In the genomic region with DNA sequence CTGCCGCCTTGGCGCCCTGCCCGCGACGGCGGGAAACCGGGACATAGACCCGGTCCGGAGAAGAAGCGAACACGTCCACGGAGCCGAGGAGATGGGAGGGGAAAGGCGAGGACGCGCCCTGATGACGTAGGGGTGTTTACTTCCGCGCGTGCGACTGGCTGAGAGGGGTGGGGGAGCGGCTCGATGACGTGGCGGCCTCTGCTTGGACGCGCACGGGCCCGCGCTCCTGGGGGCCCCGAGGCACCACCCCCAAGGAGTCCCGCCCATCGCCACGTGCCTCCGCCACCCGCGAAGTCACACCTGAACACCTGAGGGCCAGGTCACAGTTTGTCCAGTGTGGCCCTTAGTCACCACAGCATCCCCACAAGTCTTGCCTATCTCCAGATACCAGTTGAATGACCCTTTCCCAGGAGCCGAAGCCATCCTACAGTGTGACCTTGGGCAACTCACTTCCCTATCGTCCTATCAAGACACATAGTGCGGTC, we compare ENCODE assay signal across 8 mouse cellular contexts. TPM values are rescaled to one million over a fixed set of nuclear protein-coding genes. Genes with fewer than 3 reads are reported as not detected.
A peak's percentile ranks its signal among the peaks of the same experiment; 100 is the strongest.
DNase-seq lines count a peak whose midpoint lies in the region; ATAC-seq and TF ChIP-seq lines count a peak whose summit lies in the region.

A gene (minus strand): TSS at position 242 of the 485 bp plus-strand sequence.

- H3K4me1 ChIP-seq in G1E (ENCODE audit: insufficient read depth, low read depth, low read length): peaks cover 17% of the 10 kb centered on the region
- H3K4me1 ChIP-seq in forebrain, postnatal 0 days (ENCODE audit: insufficient read depth): 0 out of 2 replicates have a peak, but pooled peaks cover 4% of the 10 kb centered on the region
- H3K4me1 ChIP-seq in lung, embryonic 15.5 days: peaks cover 13% of the 10 kb centered on the region

- H3K9me3 ChIP-seq in G1E (replicated peaks): peaks cover 3% of the 10 kb centered on the region
- H3K9me3 ChIP-seq in forebrain, postnatal 0 days (ENCODE audit: low read length): no peaks in the 10 kb centered on the region
- H3K9me3 ChIP-seq in lung, embryonic 15.5 days: no peaks in the 10 kb centered on the region

- ATAC-seq in G1E (ENCODE audit: extremely low read depth, insufficient number of reproducible peaks, low FRiP score, poor library complexity, severe bottlenecking): peak; percentile 49; the same call in 1 of the 2 replicates
- ATAC-seq in forebrain, postnatal 0 days: peak; percentile 98
- peak; percentile 96 for ATAC-seq in lung, embryonic 15.5 days (ENCODE audit: borderline replicate concordance, extremely low read depth, low FRiP score, low TSS enrichment)

- WGBS in forebrain, postnatal 0 days: 6% methylated on average over 40 of the region's 40 CpGs
- 5% methylated on average over 38 of the region's 40 CpGs for WGBS in lung, embryonic 15.5 days

- H3K27ac ChIP-seq in forebrain, postnatal 0 days (ENCODE audit: low read depth, low read length): peak within 1 kb of the TSS; percentile 80
- peak within 1 kb of the TSS; percentile 72 for H3K27ac ChIP-seq in lung, embryonic 15.5 days

- peaks cover 20% of the 10 kb centered on the region for H3K36me3 ChIP-seq in G1E (replicated peaks)
- peaks cover 14% of the 10 kb centered on the region for H3K36me3 ChIP-seq in forebrain, postnatal 0 days (ENCODE audit: insufficient read depth)
- peaks cover 22% of the 10 kb centered on the region; the same call in 1 of the 2 replicates for H3K36me3 ChIP-seq in lung, embryonic 15.5 days

- H3K27me3 ChIP-seq in G1E (ENCODE audit: insufficient read depth, low read length): no peaks in the 10 kb centered on the region; the same call in none of the 2 replicates
- H3K27me3 ChIP-seq in forebrain, postnatal 0 days (ENCODE audit: insufficient read depth, low read length): no peaks in the 10 kb centered on the region
- H3K27me3 ChIP-seq in lung, embryonic 15.5 days: no peaks in the 10 kb centered on the region

- H3K4me3 ChIP-seq in G1E (ENCODE audit: low read depth, low read length): peak within 1 kb of the TSS; percentile 99
- peak within 1 kb of the TSS; percentile 100 for H3K4me3 ChIP-seq in forebrain, postnatal 0 days (ENCODE audit: low read depth, low read length)
- peak within 1 kb of the TSS; percentile 78 for H3K4me3 ChIP-seq in lung, embryonic 15.5 days

- peak within 1 kb of the TSS; percentile 62 for H3K9ac ChIP-seq in forebrain, postnatal 0 days
- H3K9ac ChIP-seq in lung, embryonic 15.5 days: peak within 1 kb of the TSS; percentile 63

- TF ChIP-seq CTCF in G1E (IDR thresholded peaks at IDR 0.05; ENCODE audit: low read depth, low read length): no peak
- no peak for TF ChIP-seq CTCF in forebrain, postnatal 0 days (IDR thresholded peaks at IDR 0.05; ENCODE audit: low read depth)

- peak within 1 kb of the TSS; percentile 63 for H3K4me2 ChIP-seq in forebrain, postnatal 0 days (ENCODE audit: low read depth)
- H3K4me2 ChIP-seq in lung, embryonic 15.5 days: peak within 1 kb of the TSS; percentile 89

- DNase-seq in G1E (ENCODE audit: low spot score): peak; percentile 82
- peak; percentile 89 to 90 for DNase-seq in cerebellum, adult 18-20 months
- DNase-seq in forebrain, postnatal 0 days: peak; percentile 94
- DNase-seq in heart, postnatal 4 days: peak; percentile 93
- DNase-seq in layer of hippocampus, adult 8-10 months (ENCODE audit: low spot score in 2 of 2): peak; percentile 90 to 91
- peak; percentile 87 for DNase-seq in ovary, adult 18-20 months (ENCODE audit: low spot score)
- DNase-seq in thymus, postnatal 0 days (ENCODE audit: low spot score): peak; percentile 90

RNA-seq across cellular contexts. Expression of the gene that starts here (rescaled TPM):
- total RNA-seq in G1E (2014; fragmentation: Nextera tagmentation): 23.5 and 36.8 TPM in 2 replicates
- total RNA-seq in G1E (2017): 24.7 and 25.0 TPM in 2 replicates
- polyA plus RNA-seq in G1E (2012): 6.0 and 6.2 TPM in 2 replicates
- total RNA-seq in forebrain, postnatal 0 days (2014; rRNA removed): 28.0 and 31.6 TPM in 2 replicates
- polyA plus RNA-seq in forebrain, postnatal 0 days (2015; fragmentation: Nextera tagmentation; extraction: Ambion mirVana): 13.6 and 18.3 TPM in 2 replicates
- 10 to 100 TPM; 17.6 to 19.2 TPM for total RNA-seq in heart, postnatal 4 days (2021)
- total RNA-seq in layer of hippocampus, adult 8-10 months (2022): 10 to 100 TPM; 25.2 to 34.7 (median 29.0) TPM
- polyA plus RNA-seq in lung, embryonic 15.5 days (2015; fragmentation: Nextera tagmentation; extraction: Ambion mirVana): 27.1 and 27.3 TPM in 2 replicates
- 20.2 and 20.3 TPM in 2 replicates for polyA plus RNA-seq in thymus, postnatal 0 days (2015; fragmentation: Nextera tagmentation; extraction: Ambion mirVana)

Comparison
In these comparisons a context has a peak if more than half of its experiments do, and no peak if none do; other contexts are left out.
1. Peak in every context shown above with its lines: DNase-seq, ATAC-seq, H3K4me3 ChIP-seq and H3K27ac ChIP-seq.